Mouse (Mus musculus) olfactory bulb, adult 2 months (tissue): Measurements from ENCODE around the gene Tmem127. TPM values are rescaled to one million over a fixed set of nuclear protein-coding genes. Genes with fewer than 3 reads are reported as not detected.

Experiments used
- H3K27ac ChIP-seq: fragments of 200-500 bp; 2 replicates; pipeline ENCODE4 v1.5.1; 2012; ENCODE audit warnings: low read depth, low read length; ENCODE audit not compliant: insufficient read depth
- H3K4me1 ChIP-seq: fragments of 200-500 bp; 2 replicates; pipeline ENCODE4 v1.6.1; 2012; ENCODE audit warnings: low read length; ENCODE audit not compliant: control insufficient read depth, insufficient read depth
- H3K4me3 ChIP-seq: fragments of 200-500 bp; 2 replicates; pipeline ENCODE4 v1.5.1; 2012; ENCODE audit warnings: mild to moderate bottlenecking, low read depth, low read length, moderate library complexity; ENCODE audit not compliant: insufficient read depth
- CTCF ChIP-seq: fragments of 200-500 bp; IDR thresholded peaks from 2 replicates; pipeline ENCODE4 v1.5.1; 2012; ENCODE audit warnings: low read depth, mild to moderate bottlenecking, low read length, moderate library complexity; ENCODE audit not compliant: insufficient read depth
- POLR2A ChIP-seq: fragments of 200-500 bp; IDR thresholded peaks from 2 replicates; pipeline ENCODE4 v1.6.1; 2012; ENCODE audit warnings: mild to moderate bottlenecking, low read depth, low read length, moderate library complexity; ENCODE audit not compliant: insufficient read depth
- WGBS: fragments of 180-500 bp; shearing (Covaris S2); methylation state at CpG from one replicate; pipeline ENCODE4 v1.1.7; 2018; 5-methylcytosine and 5-hydroxymethylcytosine counted together
- polyA plus RNA-seq: library from polyadenylated mRNA; stranded (reverse); fragments of >200 nt; gene quantifications from 2 replicates; pipeline ENCODE4 v1.2.4, GENCODE M21; 2012; ENCODE audit warnings: low replicate concordance; ENCODE audit not compliant: missing spikeins, insufficient read depth, insufficient read length

The Tmem127 gene
- polyA plus RNA-seq, 1 experiment: not detected

- WGBS: 87% methylated on average over 3 of the region's 3 CpGs
- H3K4me1 ChIP-seq: no peaks in the 10 kb centered on the region
- TF ChIP-seq CTCF (no peak), POLR2A (no peak)
- no peak overlapping the region for H3K27ac ChIP-seq
- H3K4me3 ChIP-seq: no peak overlapping the region
Measured at GRCm38 (mm10) chr2:127304609-127305210, 57.0 kb downstream of the Tmem127 start.

GRCm38 (mm10) chr2:127306123-127306522 lies 58.4 kb downstream of the Tmem127 start:
- Histone ChIP-seq H3K4me3 (no peak overlapping the region), H3K27ac (no peak overlapping the region), H3K4me1 (no peaks in the 10 kb centered on the region)
- TF ChIP-seq CTCF (no peak), POLR2A (no peak)

DNA sequence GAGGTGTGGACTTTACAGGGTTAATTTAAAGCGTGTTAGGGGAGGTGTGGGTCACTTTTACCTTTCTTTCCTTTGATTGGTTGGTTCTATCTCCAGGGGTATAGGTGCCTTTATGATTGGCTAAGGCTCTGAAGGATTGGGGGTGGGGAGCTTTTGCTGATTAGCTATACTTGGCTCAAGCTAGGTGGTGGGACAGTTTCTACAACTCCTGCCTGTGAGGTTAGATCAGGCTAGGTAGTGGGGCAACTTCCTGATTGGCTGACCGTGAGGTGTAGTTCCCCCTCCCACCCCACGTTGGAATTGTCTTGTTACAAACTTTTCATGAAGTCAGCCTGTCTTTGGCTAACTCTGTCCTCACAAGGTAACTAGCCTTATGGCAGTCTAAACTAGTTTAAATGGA lies 59.5 kb downstream of the Tmem127 start:
- Histone ChIP-seq H3K4me3 (no peak overlapping the region), H3K4me1 (no peaks in the 10 kb centered on the region), H3K27ac (no peak overlapping the region)
- TF ChIP-seq CTCF (no peak), POLR2A (no peak)
- 58% methylated on average over 3 of the region's 3 CpGs for WGBS

GRCm38 (mm10) chr2:127308660-127309059 lies 61.0 kb downstream of the Tmem127 start:
- WGBS: 90% methylated on average over 2 of the region's 2 CpGs

GRCm38 (mm10) chr2:127310246-127310645 lies 62.5 kb downstream of the Tmem127 start:
- 55% methylated on average over 2 of the region's 2 CpGs for WGBS
- H3K27ac ChIP-seq: no peak overlapping the region
- TF ChIP-seq CTCF (no peak), POLR2A (no peak)
- H3K4me3 ChIP-seq: no peak overlapping the region
- no peaks in the 10 kb centered on the region for H3K4me1 ChIP-seq

More at GRCm38 (mm10) chr2:127308660-127309059, 61.0 kb downstream of the Tmem127 start:
- Histone ChIP-seq H3K4me1 (no peaks in the 10 kb centered on the region), H3K27ac (no peak overlapping the region), H3K4me3 (no peak overlapping the region)
- TF ChIP-seq CTCF: no peak
- no peak for TF ChIP-seq POLR2A

DNA sequence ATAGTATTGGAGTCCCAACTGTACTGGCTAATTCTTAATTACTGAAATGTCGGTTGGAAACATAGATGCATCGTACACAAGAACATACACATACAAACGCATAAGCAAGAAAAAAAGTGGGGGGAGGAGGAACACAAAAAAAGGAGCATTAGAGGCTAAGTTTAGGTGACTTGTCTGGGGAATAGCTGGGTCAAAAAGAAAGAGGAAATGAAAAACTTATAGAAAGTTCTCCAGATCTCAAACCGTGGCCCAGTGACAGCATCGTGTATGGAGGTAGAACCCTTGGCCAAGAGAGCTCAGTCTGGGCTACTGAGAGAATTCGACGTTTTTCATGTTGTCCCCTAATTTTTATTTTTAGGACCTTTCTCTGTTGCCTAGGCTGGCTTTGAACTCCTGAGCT lies 63.0 kb downstream of the Tmem127 start:
- TF ChIP-seq POLR2A (no peak), CTCF (no peak)
- Histone ChIP-seq H3K27ac (no peak overlapping the region), H3K4me3 (no peak overlapping the region), H3K4me1 (no peaks in the 10 kb centered on the region)
- 90% methylated on average over 7 of the region's 7 CpGs for WGBS

Other genes starting within 250 kb of the Tmem127 start
- gene Ap4e1, start 239.2 kb upstream of the Tmem127 start, polyA plus RNA-seq: not detected in 2 replicates
- gene Blvra, start 177.2 kb upstream of the Tmem127 start, polyA plus RNA-seq: not detected in 2 replicates
- not detected in 2 replicates for gene Ncaph, start 114.0 kb upstream of the Tmem127 start, polyA plus RNA-seq
- gene Itpripl1, start 104.5 kb upstream of the Tmem127 start, polyA plus RNA-seq: not detected in 2 replicates
- not detected in 2 replicates for gene 1810024B03Rik, start 39.6 kb upstream of the Tmem127 start, polyA plus RNA-seq
- 192 TPM in 1 of 2 replicates, not detected in the other for gene Snrnp200, start 39.5 kb upstream of the Tmem127 start, polyA plus RNA-seq
- gene Ciao1, start 92 bp upstream of the Tmem127 start, polyA plus RNA-seq: not detected in 2 replicates
- 1,047 TPM in 1 of 2 replicates, not detected in the other for gene Stard7, start 22.3 kb downstream of the Tmem127 start, polyA plus RNA-seq
- gene Dusp2, start 88.3 kb downstream of the Tmem127 start, polyA plus RNA-seq: not detected in 2 replicates
- gene Astl, start 90.7 kb downstream of the Tmem127 start, polyA plus RNA-seq: not detected in 2 replicates
- gene Adra2b, start 115.3 kb downstream of the Tmem127 start, polyA plus RNA-seq: not detected in 2 replicates
- not detected in 2 replicates for gene Gpat2, start 177.3 kb downstream of the Tmem127 start, polyA plus RNA-seq
- gene Fahd2a, start 196.7 kb downstream of the Tmem127 start, polyA plus RNA-seq: not detected in 2 replicates